Mouse (Mus musculus) G1E (cell line): ENCODE data around the gene Ddn. TPM values are rescaled to one million over a fixed set of nuclear protein-coding genes. Genes with fewer than 3 reads are reported as not detected.

ENCODE experiments used
- ATAC-seq: 2 replicates; pipeline ENCODE4 v1.8.0; 2016; ENCODE audit warnings: mild to moderate bottlenecking; ENCODE audit not compliant: insufficient number of reproducible peaks, poor library complexity, low FRiP score, severe bottlenecking; ENCODE audit errors: extremely low read depth
- DNase-seq: peaks from one replicate; pipeline ENCODE4 v3.0.0; 2012; ENCODE audit warnings: low spot score
- H3K27me3 ChIP-seq: 2 replicates; pipeline ENCODE4 v1.6.1; 2012; ENCODE audit warnings: mild to moderate bottlenecking, low read length, inconsistent platforms; ENCODE audit not compliant: insufficient read depth
- H3K36me3 ChIP-seq: replicated peaks from 2 replicates; pipeline ENCODE3; 2012; ENCODE audit warnings: mild to moderate bottlenecking, inconsistent platforms
- H3K4me1 ChIP-seq: 2 replicates; pipeline ENCODE4 v1.6.1; 2012; ENCODE audit warnings: low read depth, low read length, inconsistent platforms, mixed read lengths; ENCODE audit not compliant: insufficient read depth
- H3K4me3 ChIP-seq: 2 replicates; pipeline ENCODE4 v1.5.1; 2012; ENCODE audit warnings: low read depth, mild to moderate bottlenecking, inconsistent platforms, low read length, moderate library complexity, mixed read lengths
- H3K9me3 ChIP-seq: replicated peaks from 2 replicates; pipeline ENCODE4 v1.6.1; 2012; ENCODE audit warnings: inconsistent platforms
- CTCF ChIP-seq: IDR thresholded peaks from 2 replicates; pipeline ENCODE4 v1.5.1; 2012; ENCODE audit warnings: low read depth, low read length, inconsistent platforms, mixed read lengths
- GATA1 ChIP-seq: IDR thresholded peaks from 2 replicates; pipeline ENCODE4 v1.6.1; 2012; ENCODE audit warnings: borderline replicate concordance, low read length, inconsistent platforms, mixed read lengths
- GATA2 ChIP-seq: IDR thresholded peaks from 2 replicates; pipeline ENCODE4 v1.6.1; 2012; ENCODE audit warnings: low read depth, low read length, inconsistent platforms, borderline replicate concordance
- POLR2AphosphoS5 ChIP-seq: IDR thresholded peaks from 2 replicates; pipeline ENCODE4 v1.6.1; 2012; ENCODE audit warnings: low read depth, low read length, inconsistent platforms; ENCODE audit not compliant: insufficient replicate concordance
- TAL1 ChIP-seq: conservative IDR thresholded peaks from 2 replicates; pipeline ENCODE4 v1.6.1; 2012; ENCODE audit warnings: low read depth, low read length, inconsistent platforms, mixed read lengths
- polyA plus RNA-seq: library from polyadenylated mRNA; stranded (reverse); fragments of >175 nt; gene quantifications from 2 replicates; pipeline ENCODE4 v1.2.3, GENCODE M21; 2012
- total RNA-seq, 2 experiments: library from RNA; stranded (forward) in 1 of 2; stranded (reverse) in 1 of 2; fragments of 200-1000 nt in 1 of 2; fragments of >200 nt in 1 of 2; fragmentation: Nextera tagmentation in 1 of 2; gene quantifications; 2 replicates each; pipeline ENCODE4 v1.2.3; 2014 to 2017

Gene Ddn
- total and polyA plus RNA-seq, 3 experiments: 0.08 to 0.22 TPM; not detected in 1

DNA sequence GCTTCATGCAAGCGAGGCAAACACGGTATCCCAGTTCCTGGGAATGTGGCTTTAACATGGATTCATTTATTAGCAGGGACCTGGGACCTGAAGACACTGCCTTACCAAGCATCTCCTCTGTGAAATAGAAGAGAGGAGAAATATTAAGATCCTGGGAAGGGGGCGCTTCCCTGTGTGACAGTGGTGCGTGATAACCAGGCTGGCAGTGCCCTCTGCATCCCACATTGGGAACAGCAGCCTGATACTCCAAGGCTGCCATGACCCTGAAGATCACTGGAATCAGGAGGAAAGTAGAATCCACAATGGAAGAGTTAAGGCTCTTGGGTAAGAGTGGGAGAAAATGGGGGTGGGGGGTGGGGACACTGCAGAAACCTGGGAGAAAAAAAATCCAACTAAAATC, 21.4 kb downstream of the Ddn start:
- H3K4me1 ChIP-seq: peaks cover 20% of the 10 kb centered on the region
- DNase-seq: no peak
- peaks cover 6% of the 10 kb centered on the region for H3K9me3 ChIP-seq
- no peaks in the 10 kb centered on the region for H3K36me3 ChIP-seq
- H3K27me3 ChIP-seq: peaks cover 60% of the 10 kb centered on the region
- no peak overlapping the region for H3K4me3 ChIP-seq
- no peak for ATAC-seq
- TF ChIP-seq CTCF: no peak
- TF ChIP-seq GATA1: no peak
- TF ChIP-seq TAL1: no peak

DNA sequence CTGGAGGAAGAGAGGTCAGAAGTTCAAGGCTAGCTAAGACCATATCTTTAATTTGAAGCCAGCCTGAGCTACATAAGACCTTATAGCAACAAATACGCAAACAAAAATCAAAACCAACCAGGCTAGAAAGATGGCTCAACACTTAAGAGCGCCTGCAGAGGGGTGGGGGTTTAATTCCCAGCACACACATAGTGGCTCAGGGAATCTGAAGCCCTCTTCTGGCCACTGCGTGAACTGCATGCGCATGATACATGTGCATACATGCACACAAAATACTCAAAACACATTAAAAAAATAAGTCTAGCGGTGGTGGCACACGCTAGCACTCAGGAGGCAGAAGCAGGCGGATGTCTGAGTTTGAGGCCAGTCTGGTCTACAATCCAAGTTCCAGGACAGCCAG, 23.5 kb downstream of the Ddn start:
- Histone ChIP-seq H3K4me1 (peaks cover 11% of the 10 kb centered on the region), H3K27me3 (peaks cover 45% of the 10 kb centered on the region), H3K36me3 (no peaks in the 10 kb centered on the region), H3K4me3 (no peak overlapping the region), H3K9me3 (no peaks in the 10 kb centered on the region)
- no peak for DNase-seq
- no peak for ATAC-seq
- TF ChIP-seq TAL1 (no peak), GATA1 (no peak), CTCF (peak; percentile 81; the same call in 1 of the 2 replicates), POLR2AphosphoS5 (no peak)

DNA sequence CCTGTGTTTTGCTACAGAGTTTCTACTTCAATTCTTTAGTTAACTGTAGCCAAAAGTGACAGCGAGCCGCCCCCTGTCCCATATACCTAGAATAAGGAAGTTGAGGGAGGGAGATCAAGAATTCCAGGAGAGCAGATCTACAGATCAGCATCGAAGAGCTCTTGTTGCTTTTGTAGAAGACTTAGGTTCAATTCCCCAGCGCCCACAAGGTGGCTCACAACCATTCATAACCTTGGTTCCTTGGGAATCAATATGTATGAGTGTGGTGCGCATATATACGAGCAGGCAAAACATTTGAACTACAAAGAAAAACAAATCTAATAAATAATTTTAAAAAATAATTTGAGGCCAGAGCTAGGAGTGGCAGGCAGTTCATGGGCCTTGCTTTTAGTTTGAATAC, 28.1 kb downstream of the Ddn start:
- DNase-seq: no peak
- H3K4me3 ChIP-seq: no peak overlapping the region
- H3K4me1 ChIP-seq: peaks cover 30% of the 10 kb centered on the region
- H3K36me3 ChIP-seq: no peaks in the 10 kb centered on the region
- peaks cover 55% of the 10 kb centered on the region for H3K27me3 ChIP-seq
- 0 out of 2 replicates have a peak, but pooled peaks cover 3% of the 10 kb centered on the region for H3K9me3 ChIP-seq
- ATAC-seq: no peak
- no peak for TF ChIP-seq GATA2

DNA sequence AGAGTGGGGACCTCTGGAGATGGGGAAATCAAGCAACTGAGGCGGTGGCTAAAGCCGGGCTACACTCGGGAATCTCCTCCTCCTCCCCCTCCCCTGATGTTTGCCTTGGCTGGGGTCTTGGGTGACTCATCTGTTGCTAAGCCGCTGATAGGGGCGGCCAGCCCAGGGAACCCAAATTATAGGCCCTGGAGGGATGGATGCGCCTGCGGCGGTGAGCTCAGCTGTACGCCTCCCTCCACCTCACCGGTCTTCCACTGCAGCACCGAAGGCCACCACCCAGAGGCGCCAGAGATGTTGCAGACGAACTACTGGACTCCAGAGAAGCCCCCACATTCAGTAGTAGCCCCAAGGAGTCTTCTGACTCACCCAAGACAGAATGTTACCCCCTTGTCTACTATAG, 28.7 kb downstream of the Ddn start:
- peaks cover 57% of the 10 kb centered on the region for H3K27me3 ChIP-seq
- ATAC-seq: no peak

DNA sequence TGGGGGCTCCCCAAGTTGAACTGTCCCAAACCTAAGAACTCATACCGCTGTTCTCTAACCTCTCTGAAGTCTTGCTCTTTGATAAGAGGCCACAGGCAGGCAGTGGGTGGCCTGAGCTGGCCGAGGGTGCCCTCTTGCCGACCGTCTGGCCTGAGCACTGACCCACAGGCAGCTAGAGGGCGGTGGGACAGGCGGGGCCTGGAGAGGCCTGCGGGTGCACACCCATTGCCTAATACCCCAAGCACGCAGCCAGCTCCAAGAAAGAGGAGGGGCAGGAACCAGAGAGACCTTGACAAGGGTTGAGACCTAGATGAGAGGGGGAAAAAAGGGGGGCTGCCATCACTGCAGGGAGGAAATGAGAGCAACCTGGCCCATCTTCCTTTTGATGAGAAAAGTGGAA, 29.2 kb downstream of the Ddn start:
- no peak for DNase-seq
- Histone ChIP-seq H3K27me3 (peaks cover 56% of the 10 kb centered on the region), H3K4me1 (peaks cover 31% of the 10 kb centered on the region), H3K4me3 (no peak overlapping the region), H3K9me3 (0 out of 2 replicates have a peak, but pooled peaks cover 3% of the 10 kb centered on the region), H3K36me3 (no peaks in the 10 kb centered on the region)
- ATAC-seq: no peak
- TF ChIP-seq GATA2 (no peak), TAL1 (no peak), GATA1 (no peak), POLR2AphosphoS5 (no peak), CTCF (no peak)

More for the DNA sequence above, 28.7 kb downstream of the Ddn start:
- peaks cover 31% of the 10 kb centered on the region for H3K4me1 ChIP-seq
- H3K4me3 ChIP-seq: no peak overlapping the region
- 0 out of 2 replicates have a peak, but pooled peaks cover 3% of the 10 kb centered on the region for H3K9me3 ChIP-seq
- TF ChIP-seq POLR2AphosphoS5 (no peak), GATA2 (no peak), GATA1 (no peak), CTCF (no peak), TAL1 (no peak)
- H3K36me3 ChIP-seq: no peaks in the 10 kb centered on the region
- DNase-seq: no peak

DNA sequence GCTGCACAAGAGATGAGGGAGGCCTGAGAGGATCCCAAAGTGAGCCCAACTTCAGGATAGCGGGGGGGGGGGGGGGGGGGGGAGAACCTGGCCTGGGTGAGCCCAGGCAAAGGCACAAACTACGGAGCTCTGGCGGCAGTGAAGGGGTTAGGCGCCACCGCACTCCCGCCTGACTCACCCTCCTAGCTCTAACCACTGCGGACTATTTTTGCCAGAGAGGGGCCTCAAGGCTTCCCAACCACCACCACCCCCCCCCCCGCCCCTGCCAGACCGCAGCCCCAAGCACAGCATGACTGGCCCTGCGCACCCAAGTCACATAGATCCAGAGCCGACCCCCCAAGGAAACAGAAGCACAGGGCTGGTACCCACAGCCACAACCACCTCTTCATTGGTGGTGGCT, 30.5 kb downstream of the Ddn start:
- Histone ChIP-seq H3K4me1 (peaks cover 29% of the 10 kb centered on the region), H3K27me3 (peaks cover 64% of the 10 kb centered on the region), H3K9me3 (0 out of 2 replicates have a peak, but pooled peaks cover 3% of the 10 kb centered on the region), H3K4me3 (no peak overlapping the region), H3K36me3 (no peaks in the 10 kb centered on the region)
- ATAC-seq (no peak), DNase-seq (no peak)
- no peak for TF ChIP-seq POLR2AphosphoS5
- no peak for TF ChIP-seq CTCF
- TF ChIP-seq GATA2: no peak
- no peak for TF ChIP-seq GATA1
- no peak for TF ChIP-seq TAL1

DNA sequence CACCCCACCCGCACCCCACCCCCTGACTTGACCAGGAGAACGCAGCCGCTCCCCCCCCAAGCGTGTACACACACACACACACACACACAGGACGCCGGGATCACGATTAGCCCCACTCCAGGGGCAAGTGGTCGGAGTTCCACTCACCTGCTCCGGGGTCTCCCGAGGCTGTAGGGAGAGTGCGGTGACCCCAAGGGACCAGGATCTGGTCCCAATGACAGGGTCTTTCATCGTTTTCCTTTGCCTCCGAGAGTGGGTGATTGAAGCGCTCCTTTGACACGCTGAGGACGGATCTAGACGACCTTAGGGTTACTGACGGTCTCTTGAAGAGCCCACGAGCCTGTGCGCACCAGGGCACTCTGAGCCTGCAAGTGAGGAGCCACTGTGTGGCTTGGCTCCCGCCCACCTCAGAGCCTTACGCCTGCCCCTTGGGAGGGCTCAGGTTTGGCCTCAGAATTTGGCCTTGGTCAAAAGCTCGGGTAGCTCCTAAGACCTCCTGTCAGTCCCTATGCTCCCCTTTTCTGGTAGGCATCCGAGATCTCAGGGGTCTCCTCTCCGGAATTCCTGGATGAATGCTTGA, 31.0 kb downstream of the Ddn start:
- TF ChIP-seq GATA1 (no peak), TAL1 (no peak), GATA2 (no peak), POLR2AphosphoS5 (no peak), CTCF (no peak)
- Histone ChIP-seq H3K4me1 (peaks cover 30% of the 10 kb centered on the region), H3K27me3 (peaks cover 64% of the 10 kb centered on the region), H3K36me3 (no peaks in the 10 kb centered on the region), H3K9me3 (0 out of 2 replicates have a peak, but pooled peaks cover 3% of the 10 kb centered on the region), H3K4me3 (peak overlapping the region; percentile 54; the same call in 1 of the 2 replicates)
- DNase-seq (no peak), ATAC-seq (no peak)
